Mouse (Mus musculus): ENCODE measurements around the gene Rfx8. TPM values are rescaled to one million over a fixed set of nuclear protein-coding genes. Genes with fewer than 3 reads are reported as not detected.
"Not testable (repeated sequence)": the region's sequence is repeated elsewhere in the genome, so short reads cannot be mapped to it uniquely, and the experiment has no call there.

Gene Rfx8
- polyA plus RNA-seq, 1 experiment from 2014 or later, result 0.20 TPM

- Histone ChIP-seq H3K27me3 (replicated peaks) (no peaks in the 10 kb centered on the region), H3K36me3 (no peaks in the 10 kb centered on the region), H3K4me2 (replicated peaks) (no peak overlapping the region), H3K9ac (no peak overlapping the region), H3K9me3 (no peaks in the 10 kb centered on the region), H3K4me3 (replicated peaks) (no peak overlapping the region), H3K4me1 (replicated peaks) (no peaks in the 10 kb centered on the region), H3K27ac (no peak overlapping the region)
- WGBS, result 70% methylated on average over 6 of the region's 6 CpGs
- no peak for ATAC-seq
These were observed 40.3 kb downstream of the Rfx8 start for GRCm38 (mm10) chr1:39680546-39680945.

DNA sequence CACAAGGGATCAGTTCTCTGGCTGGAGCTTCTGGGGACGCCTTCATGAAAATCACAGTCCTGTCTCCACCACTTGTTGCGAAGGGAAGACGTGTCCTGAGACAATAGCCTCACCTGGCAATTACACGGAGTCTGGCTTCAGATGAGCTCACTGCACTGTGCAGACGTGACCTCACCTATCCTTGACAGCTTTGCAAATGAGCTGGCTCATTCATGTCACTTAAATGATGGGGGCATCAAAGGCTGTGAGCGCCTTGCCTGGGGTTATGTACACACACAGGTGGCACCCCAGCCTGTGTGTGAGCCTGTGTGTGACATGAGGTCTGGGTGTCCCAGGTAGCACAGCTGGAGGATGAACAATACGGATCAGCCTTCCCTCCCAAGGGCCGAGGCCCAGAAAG, 41.9 kb downstream of the Rfx8 start:
- H3K4me1 ChIP-seq (replicated peaks), result no peaks in the 10 kb centered on the region
- H3K9me3 ChIP-seq, result no peaks in the 10 kb centered on the region
- H3K27ac ChIP-seq, result no peak overlapping the region
- H3K4me2 ChIP-seq (replicated peaks), result no peak overlapping the region
- 61% methylated on average over 8 of the region's 8 CpGs for WGBS
- no peak for ATAC-seq
- no peak overlapping the region for H3K9ac ChIP-seq
- no peaks in the 10 kb centered on the region for H3K27me3 ChIP-seq (replicated peaks)
- H3K36me3 ChIP-seq, result no peaks in the 10 kb centered on the region
- H3K4me3 ChIP-seq (replicated peaks), result no peak overlapping the region

DNA sequence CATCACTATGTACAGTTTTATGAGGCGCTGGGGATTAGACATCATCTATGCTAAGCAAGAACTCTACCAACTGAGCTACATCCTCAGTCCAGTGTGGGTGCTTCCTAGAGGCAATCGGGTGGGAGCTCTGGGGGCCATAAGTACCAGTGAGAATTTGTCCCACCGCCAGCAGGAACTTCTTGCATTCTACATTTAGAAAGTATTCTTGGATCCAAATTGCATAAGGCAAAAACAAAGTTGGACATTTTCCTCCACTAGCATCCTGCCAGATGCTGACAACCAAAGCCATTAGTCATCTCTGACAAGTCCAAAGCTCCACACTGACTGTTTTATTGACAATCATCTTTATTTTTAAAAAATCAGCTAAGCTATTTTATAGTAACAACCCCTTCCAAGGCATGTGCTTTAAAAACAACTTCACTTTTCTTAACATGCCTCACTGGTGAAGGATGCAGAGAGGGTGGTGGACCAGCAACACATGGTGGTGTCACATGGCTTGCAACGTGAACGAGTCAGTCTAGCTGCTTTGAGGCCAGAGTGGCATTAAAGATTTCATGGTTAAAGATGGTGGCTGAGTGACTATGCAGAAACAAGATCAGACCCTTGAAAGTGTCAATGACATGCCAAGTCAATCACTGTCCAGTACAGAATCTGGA, 44.4 kb downstream of the Rfx8 start:
- H3K9ac ChIP-seq, result no peak overlapping the region
- H3K36me3 ChIP-seq, result no peaks in the 10 kb centered on the region
- H3K27me3 ChIP-seq (replicated peaks), result no peaks in the 10 kb centered on the region
- no peaks in the 10 kb centered on the region for H3K9me3 ChIP-seq
- no peak overlapping the region for H3K4me3 ChIP-seq (replicated peaks)
- no peak overlapping the region for H3K4me2 ChIP-seq (replicated peaks)
- H3K4me1 ChIP-seq (replicated peaks), result no peaks in the 10 kb centered on the region
- no peak overlapping the region for H3K27ac ChIP-seq
- WGBS, result 88% methylated on average over 5 of the region's 5 CpGs
- ATAC-seq, result no peak

DNA sequence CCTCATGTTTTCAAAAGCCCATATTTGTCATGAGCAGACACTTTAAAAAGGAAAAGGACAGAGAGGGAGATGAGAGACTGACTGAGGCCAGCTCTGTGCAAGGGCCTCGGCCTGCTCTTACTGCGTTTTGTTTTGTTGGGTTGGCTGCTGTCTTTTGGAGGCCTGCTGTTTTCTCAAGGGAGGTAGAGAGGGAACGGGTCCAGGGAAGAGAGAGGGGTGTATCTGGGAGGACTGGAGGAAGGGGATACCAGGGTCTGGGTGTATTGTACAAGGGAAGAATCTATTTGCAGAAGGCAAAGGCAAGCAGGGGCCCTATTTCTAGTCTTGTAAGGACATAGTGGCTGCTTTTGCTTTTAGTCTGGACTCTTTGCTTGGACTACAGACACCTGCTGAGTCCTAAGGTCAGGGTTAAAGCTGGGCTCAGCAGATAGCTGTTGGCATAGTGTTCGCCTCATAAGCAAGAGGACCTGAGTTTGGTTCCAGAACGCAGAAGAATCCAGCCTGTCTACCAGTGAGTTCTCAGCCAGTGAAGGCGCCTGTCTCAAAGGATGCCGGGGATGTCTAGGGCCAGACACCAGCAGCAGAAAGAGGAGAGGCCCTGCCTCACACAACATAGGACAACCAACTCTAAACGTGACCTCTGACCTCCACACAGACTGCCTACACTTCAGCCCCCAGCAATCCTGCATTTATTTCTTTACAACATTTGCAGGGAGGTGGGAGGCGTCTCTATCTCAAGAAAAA, 48.3 kb downstream of the Rfx8 start:
- no peaks in the 10 kb centered on the region for H3K27me3 ChIP-seq (replicated peaks)
- H3K36me3 ChIP-seq, result no peaks in the 10 kb centered on the region
- H3K9ac ChIP-seq, result no peak overlapping the region
- H3K4me1 ChIP-seq (replicated peaks), result no peaks in the 10 kb centered on the region
- no peak overlapping the region for H3K27ac ChIP-seq
- H3K4me3 ChIP-seq (replicated peaks), result no peak overlapping the region
- ATAC-seq, result no peak
- 71% methylated on average over 9 of the region's 9 CpGs for WGBS
- H3K4me2 ChIP-seq (replicated peaks), result no peak overlapping the region
- no peaks in the 10 kb centered on the region for H3K9me3 ChIP-seq

- no peaks in the 10 kb centered on the region for H3K27me3 ChIP-seq (replicated peaks)
- no peak overlapping the region for H3K9ac ChIP-seq
- no peaks in the 10 kb centered on the region for H3K36me3 ChIP-seq
- WGBS, result 79% methylated on average over 17 of the region's 17 CpGs
- no peaks in the 10 kb centered on the region for H3K4me1 ChIP-seq (replicated peaks)
- no peaks in the 10 kb centered on the region for H3K9me3 ChIP-seq
- peak; percentile 34; the same call in 1 of the 2 replicates for ATAC-seq
- H3K27ac ChIP-seq, result no peak overlapping the region
- no peak overlapping the region for H3K4me2 ChIP-seq (replicated peaks)
- H3K4me3 ChIP-seq (replicated peaks), result no peak overlapping the region
These were observed 50.4 kb downstream of the Rfx8 start for GRCm38 (mm10) chr1:39670211-39670935.

GRCm38 (mm10) chr1:39666751-39667252, 54.0 kb downstream of the Rfx8 start:
- Histone ChIP-seq H3K4me2 (replicated peaks) (no peak overlapping the region), H3K9me3 (no peaks in the 10 kb centered on the region), H3K4me3 (replicated peaks) (no peak overlapping the region), H3K27me3 (replicated peaks) (no peaks in the 10 kb centered on the region), H3K9ac (no peak overlapping the region), H3K27ac (no peak overlapping the region), H3K36me3 (no peaks in the 10 kb centered on the region), H3K4me1 (replicated peaks) (no peaks in the 10 kb centered on the region)
- ATAC-seq, result no peak
- WGBS, result 89% methylated on average over 12 of the region's 12 CpGs

- Histone ChIP-seq H3K27ac (no peak overlapping the region), H3K4me2 (replicated peaks) (no peak overlapping the region), H3K4me3 (replicated peaks) (no peak overlapping the region), H3K9ac (no peak overlapping the region), H3K4me1 (replicated peaks) (no peaks in the 10 kb centered on the region), H3K36me3 (no peaks in the 10 kb centered on the region), H3K9me3 (no peaks in the 10 kb centered on the region), H3K27me3 (replicated peaks) (no peaks in the 10 kb centered on the region)
- WGBS, result 83% methylated on average over 7 of the region's 7 CpGs
- no peak for ATAC-seq
These were observed 56.7 kb downstream of the Rfx8 start for GRCm38 (mm10) chr1:39664039-39664625.

- Histone ChIP-seq H3K27ac (no peak overlapping the region), H3K9me3 (no peaks in the 10 kb centered on the region), H3K9ac (no peak overlapping the region), H3K36me3 (no peaks in the 10 kb centered on the region), H3K4me2 (replicated peaks) (no peak overlapping the region), H3K4me1 (replicated peaks) (no peaks in the 10 kb centered on the region), H3K4me3 (replicated peaks) (no peak overlapping the region), H3K27me3 (replicated peaks) (no peaks in the 10 kb centered on the region)
- no peak for ATAC-seq
- 90% methylated on average over 4 of the region's 4 CpGs for WGBS
These were observed 57.7 kb downstream of the Rfx8 start for GRCm38 (mm10) chr1:39663050-39663449.

DNA sequence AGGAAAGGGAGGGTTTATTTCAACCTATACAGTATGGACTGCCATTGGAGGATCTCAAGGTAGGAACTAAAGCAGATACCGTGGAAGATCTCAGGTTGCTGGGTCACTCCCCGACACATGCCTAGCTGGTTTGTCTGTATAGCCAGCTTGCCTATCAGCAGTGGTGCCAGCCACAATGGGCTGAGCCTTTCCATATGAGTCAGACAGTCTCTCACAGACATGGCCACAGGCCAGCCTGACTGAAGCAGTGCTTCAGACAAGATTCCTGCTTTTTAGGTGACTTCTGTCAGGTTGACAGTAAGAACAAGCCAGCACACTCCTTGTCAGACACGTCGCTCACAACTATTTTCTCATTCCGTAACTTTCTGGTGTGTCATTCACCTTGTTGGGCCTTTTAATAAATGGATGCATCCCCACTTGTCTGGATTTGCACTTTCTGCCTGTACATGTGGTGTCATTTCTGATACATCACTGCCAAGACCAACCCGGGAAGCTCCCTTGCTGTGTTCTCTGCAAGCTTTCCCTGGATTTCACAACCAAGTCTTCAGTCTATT, 63.7 kb downstream of the Rfx8 start:
- Histone ChIP-seq H3K27me3 (replicated peaks) (no peaks in the 10 kb centered on the region), H3K4me1 (replicated peaks) (no peaks in the 10 kb centered on the region), H3K27ac (no peak overlapping the region), H3K9ac (no peak overlapping the region), H3K4me2 (replicated peaks) (no peak overlapping the region), H3K4me3 (replicated peaks) (no peak overlapping the region), H3K9me3 (no peaks in the 10 kb centered on the region), H3K36me3 (no peaks in the 10 kb centered on the region)
- no peak for ATAC-seq
- 78% methylated on average over 6 of the region's 6 CpGs for WGBS

- WGBS, result 89% methylated on average over 18 of the region's 18 CpGs
- H3K4me3 ChIP-seq (replicated peaks); H3K36me3 ChIP-seq; ATAC-seq; H3K9ac ChIP-seq; H3K9me3 ChIP-seq; H3K27ac ChIP-seq; H3K4me2 ChIP-seq (replicated peaks): not testable (repeated sequence)
- H3K27me3 ChIP-seq (replicated peaks), result peaks cover 13% of the 10 kb centered on the region
- peaks cover 13% of the 10 kb centered on the region for H3K4me1 ChIP-seq (replicated peaks)
These were observed 65.9 kb downstream of the Rfx8 start for GRCm38 (mm10) chr1:39654901-39655300.

- H3K27me3 ChIP-seq (replicated peaks), result peaks cover 20% of the 10 kb centered on the region
These were observed 67.8 kb downstream of the Rfx8 start for GRCm38 (mm10) chr1:39653028-39653427.

DNA sequence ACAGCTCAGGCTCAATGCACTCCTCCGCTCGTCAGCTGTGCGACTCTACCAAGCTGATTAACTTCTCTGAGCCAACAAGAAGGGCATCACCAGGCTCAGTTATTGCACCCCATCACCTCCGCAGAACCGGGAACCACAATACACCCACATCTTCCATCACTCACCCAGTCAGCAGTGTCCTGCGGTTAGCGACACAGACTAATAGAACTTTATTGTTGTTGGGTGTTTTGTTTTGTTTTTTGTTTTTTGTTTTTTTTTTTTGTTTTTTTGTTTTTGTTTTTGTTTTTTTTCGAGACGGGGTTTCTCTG, 69.6 kb downstream of the Rfx8 start, which contains the start of gene Creg2:
Gene Creg2, minus strand, starts transcription at position 234 of the 308 bp plus-strand sequence.
- H3K4me3 ChIP-seq (replicated peaks), result peak within 1 kb of the TSS; percentile 46
- 37% methylated on average over 9 of the region's 9 CpGs for WGBS
- no peak within 1 kb of the TSS for H3K27ac ChIP-seq
- peaks cover 23% of the 10 kb centered on the region for H3K27me3 ChIP-seq (replicated peaks)
- H3K4me2 ChIP-seq (replicated peaks), result peak within 1 kb of the TSS; percentile 99
- H3K36me3 ChIP-seq, result no peaks in the 10 kb centered on the region
- no peaks in the 10 kb centered on the region for H3K9me3 ChIP-seq
- peaks cover 16% of the 10 kb centered on the region for H3K4me1 ChIP-seq (replicated peaks)
- peak within 1 kb of the TSS; percentile 38 for H3K9ac ChIP-seq
- no peak for ATAC-seq

More at GRCm38 (mm10) chr1:39653028-39653427, 67.8 kb downstream of the Rfx8 start:
- WGBS, result 82% methylated on average over 4 of the region's 4 CpGs
- Histone ChIP-seq H3K9ac (no peak overlapping the region), H3K36me3 (no peaks in the 10 kb centered on the region), H3K4me1 (replicated peaks) (peaks cover 16% of the 10 kb centered on the region), H3K9me3 (no peaks in the 10 kb centered on the region), H3K4me2 (replicated peaks) (no peak overlapping the region), H3K27ac (no peak overlapping the region), H3K4me3 (replicated peaks) (no peak overlapping the region)
- ATAC-seq, result no peak
